Mouse (Mus musculus): ENCODE measurements around the gene Cox20.
"Not testable (repeated sequence)": the region's sequence is repeated elsewhere in the genome, so short reads cannot be mapped to it uniquely, and the experiment has no call there.

Cox20 gene

GRCm38 (mm10) chr1:178344071-178344805 is 25.3 kb downstream of the Cox20 start:
- in situ Hi-C loops (cut with MboI, MseI): not testable (repeated sequence)

GRCm38 (mm10) chr1:178350792-178351191 is 31.9 kb downstream of the Cox20 start:
- in situ Hi-C loops (cut with MboI, MseI): no loop called here

- in situ Hi-C loops (cut with MboI, MseI): no loop called here
These were observed 32.7 kb downstream of the Cox20 start for GRCm38 (mm10) chr1:178351643-178352042.

GRCm38 (mm10) chr1:178354576-178354975 is 35.6 kb downstream of the Cox20 start:
- in situ Hi-C loops (cut with MboI, MseI): no loop called here

GRCm38 (mm10) chr1:178357776-178358710 is 39.1 kb downstream of the Cox20 start:
- in situ Hi-C loops (cut with MboI, MseI): no loop called here

- in situ Hi-C loops (cut with MboI, MseI): no loop called here
These were observed 41.3 kb downstream of the Cox20 start for GRCm38 (mm10) chr1:178360264-178360663.

GRCm38 (mm10) chr1:178360702-178361101 is 41.8 kb downstream of the Cox20 start:
- in situ Hi-C loops (cut with MboI, MseI): no loop called here

- in situ Hi-C loops (cut with MboI, MseI): no loop called here
These were observed 46.2 kb downstream of the Cox20 start for GRCm38 (mm10) chr1:178365171-178365570.

GRCm38 (mm10) chr1:178368121-178368520 is 49.2 kb downstream of the Cox20 start:
- in situ Hi-C loops (cut with MboI, MseI): no loop called here

- in situ Hi-C loops (cut with MboI, MseI): no loop called here
These were observed 49.8 kb downstream of the Cox20 start for GRCm38 (mm10) chr1:178368548-178369271.

- in situ Hi-C loops (cut with MboI, MseI): no loop called here
These were observed 50.3 kb downstream of the Cox20 start for GRCm38 (mm10) chr1:178369272-178369651.

All from T-helper 1 cell (primary cell).